Mouse (Mus musculus) MEL (cell line): ENCODE data around the gene Ccdc180. TPM values are rescaled to one million over a fixed set of nuclear protein-coding genes. Genes with fewer than 3 reads are reported as not detected.
A peak's percentile ranks its signal among the peaks of the same experiment; 100 is the strongest.

Experiments used
- DNase-seq: peaks from one replicate; pipeline ENCODE4 v3.0.0; 2011; ENCODE audit warnings: low read depth, low spot score
- H3K27ac ChIP-seq: 2 replicates; pipeline ENCODE4 v1.5.1; 2012; ENCODE audit warnings: low read depth, mild to moderate bottlenecking, control low read depth, low read length, moderate library complexity; ENCODE audit not compliant: control insufficient read depth
- H3K27me3 ChIP-seq, 2 experiments: fragments of 150-350 bp in 1 of 2; sonication (generic) in 1 of 2; 2 replicates each; pipeline ENCODE4 v1.6.1; 2012; ENCODE audit warnings: low read length in 2 of 2, mild to moderate bottlenecking in 2 of 2, improper control_type of control experiment in 1 of 2, moderate library complexity in 1 of 2; ENCODE audit not compliant: insufficient read depth in 2 of 2, control insufficient read depth in 1 of 2
- H3K36me3 ChIP-seq, 2 experiments: 2 replicates each; pipeline ENCODE4 v1.6.1; 2012 to 2014; ENCODE audit warnings: low read length in 2 of 2, improper control_type of control experiment in 1 of 2, inconsistent platforms in 1 of 2, mild to moderate bottlenecking in 1 of 2; ENCODE audit not compliant: insufficient read depth in 2 of 2, control insufficient read depth in 1 of 2
- H3K4me1 ChIP-seq, 2 experiments: fragments of 150-350 bp in 1 of 2; sonication (generic) in 1 of 2; 2 replicates each; pipeline ENCODE4 v1.6.1; 2012; ENCODE audit warnings: low read length in 2 of 2, improper control_type of control experiment in 1 of 2, mild to moderate bottlenecking in 1 of 2; ENCODE audit not compliant: insufficient read depth in 2 of 2, control insufficient read depth in 1 of 2
- H3K4me3 ChIP-seq, 2 experiments: fragments of 150-350 bp in 1 of 2; sonication (generic) in 1 of 2; 2 replicates each; pipeline ENCODE4 v1.5.1; 2012; ENCODE audit warnings: low read depth in 2 of 2, low read length in 2 of 2, mild to moderate bottlenecking in 2 of 2, moderate library complexity in 2 of 2, control low read depth in 1 of 2, improper control_type of control experiment in 1 of 2; ENCODE audit not compliant: control insufficient read depth in 1 of 2, insufficient read depth in 1 of 2
- H3K79me2 ChIP-seq: 2 replicates; pipeline ENCODE4 v1.6.1; 2012; ENCODE audit warnings: mild to moderate bottlenecking, low read length, moderate library complexity; ENCODE audit not compliant: control insufficient read depth, poor library complexity, insufficient read depth
- H3K9ac ChIP-seq: 2 replicates; pipeline ENCODE4 v1.6.1; 2012; ENCODE audit warnings: low read depth, mild to moderate bottlenecking, control low read depth, low read length, moderate library complexity; ENCODE audit not compliant: control insufficient read depth, poor library complexity, severe bottlenecking
- H3K9me3 ChIP-seq: fragments of 150-350 bp; sonication (generic); replicated peaks from 2 replicates; pipeline ENCODE4 v1.6.1; 2012; ENCODE audit warnings: mild to moderate bottlenecking, low read length, improper control_type of control experiment, moderate library complexity; ENCODE audit not compliant: insufficient read depth
- CHD2 ChIP-seq: IDR thresholded peaks from 2 replicates; pipeline ENCODE4 v1.6.1; 2011; ENCODE audit warnings: low read length, improper control_type of control experiment
- E2F4 ChIP-seq: IDR thresholded peaks from 2 replicates; pipeline ENCODE4 v1.6.1; 2011; ENCODE audit warnings: low read depth, low read length, improper control_type of control experiment, borderline replicate concordance
- ELF1 ChIP-seq: IDR thresholded peaks from 2 replicates; pipeline ENCODE4 v1.6.1; 2014; ENCODE audit warnings: low read depth, mild to moderate bottlenecking, inconsistent platforms, low read length, improper control_type of control experiment, moderate library complexity
- ETS1 ChIP-seq: IDR thresholded peaks from 2 replicates; pipeline ENCODE4 v1.6.1; 2012; ENCODE audit warnings: low read depth, mild to moderate bottlenecking, inconsistent platforms, low read length, improper control_type of control experiment, moderate library complexity
- GABPA ChIP-seq: IDR thresholded peaks from 2 replicates; pipeline ENCODE4 v1.6.1; 2012; ENCODE audit warnings: low read depth, mild to moderate bottlenecking, inconsistent platforms, low read length, improper control_type of control experiment, moderate library complexity
- GATA1 ChIP-seq: IDR thresholded peaks from 2 replicates; pipeline ENCODE4 v1.6.1; 2011; ENCODE audit warnings: low read depth, low read length, improper control_type of control experiment
- HCFC1 ChIP-seq: IDR thresholded peaks from 2 replicates; pipeline ENCODE4 v1.6.1; 2012; ENCODE audit warnings: low read depth, mild to moderate bottlenecking, inconsistent platforms, low read length, improper control_type of control experiment, moderate library complexity
- JUND ChIP-seq: IDR thresholded peaks from 2 replicates; pipeline ENCODE4 v1.6.1; 2011; ENCODE audit warnings: low read depth, mild to moderate bottlenecking, improper control_type of control experiment, low read length
- KAT2A ChIP-seq: conservative IDR thresholded peaks from 2 replicates; pipeline ENCODE4 v1.6.1; 2012; ENCODE audit warnings: low read depth, low read length, improper control_type of control experiment, inconsistent platforms
- MAFK ChIP-seq: IDR thresholded peaks from 2 replicates; pipeline ENCODE4 v1.6.1; 2011; ENCODE audit warnings: low read depth, mild to moderate bottlenecking, low read length, improper control_type of control experiment, borderline replicate concordance
- MAX ChIP-seq: IDR thresholded peaks from 2 replicates; pipeline ENCODE4 v1.6.1; 2011; ENCODE audit warnings: low read length, improper control_type of control experiment
- MAZ ChIP-seq: IDR thresholded peaks from 2 replicates; pipeline ENCODE4 v1.6.1; 2012; ENCODE audit warnings: low read depth, mild to moderate bottlenecking, inconsistent platforms, low read length, improper control_type of control experiment
- MEF2A ChIP-seq: IDR thresholded peaks from 2 replicates; pipeline ENCODE4 v1.6.1; 2014; ENCODE audit warnings: low read depth, mild to moderate bottlenecking, inconsistent platforms, low read length, improper control_type of control experiment; ENCODE audit not compliant: poor library complexity, insufficient replicate concordance, severe bottlenecking; ENCODE audit errors: extremely low read depth
- MXI1 ChIP-seq: IDR thresholded peaks from 2 replicates; pipeline ENCODE4 v1.6.1; 2011; ENCODE audit warnings: mild to moderate bottlenecking, low read depth, low read length, improper control_type of control experiment
- MYC ChIP-seq: IDR thresholded peaks from 2 replicates; pipeline ENCODE4 v1.6.1; 2011; ENCODE audit warnings: low read depth, mild to moderate bottlenecking, low read length, improper control_type of control experiment, moderate library complexity
- NELFE ChIP-seq: IDR thresholded peaks from 2 replicates; pipeline ENCODE4 v1.6.1; 2011; ENCODE audit warnings: low read depth, low read length, improper control_type of control experiment
- POLR2A ChIP-seq, 2 experiments: IDR thresholded peaks; 2 replicates each; pipeline ENCODE4 v1.6.1; 2011 to 2012; ENCODE audit warnings: low read length in 2 of 2, mild to moderate bottlenecking in 2 of 2, control low read depth in 1 of 2, improper control_type of control experiment in 1 of 2, low read depth in 1 of 2, moderate library complexity in 1 of 2; ENCODE audit not compliant: control insufficient read depth in 1 of 2, insufficient read depth in 1 of 2, poor library complexity in 1 of 2
- POLR2AphosphoS2 ChIP-seq: IDR thresholded peaks from 2 replicates; pipeline ENCODE4 v1.6.1; 2011; ENCODE audit warnings: low read length, improper control_type of control experiment
- RAD21 ChIP-seq: IDR thresholded peaks from 2 replicates; pipeline ENCODE4 v1.6.1; 2011; ENCODE audit warnings: mild to moderate bottlenecking, low read depth, low read length, improper control_type of control experiment
- SMC3 ChIP-seq: IDR thresholded peaks from 2 replicates; pipeline ENCODE4 v1.6.1; 2011; ENCODE audit warnings: low read depth, low read length, improper control_type of control experiment
- TAL1 ChIP-seq: IDR thresholded peaks from 2 replicates; pipeline ENCODE4 v1.6.1; 2012; ENCODE audit warnings: mild to moderate bottlenecking, inconsistent platforms, low read length, moderate library complexity, mixed read lengths
- UBTF ChIP-seq: IDR thresholded peaks from 2 replicates; pipeline ENCODE4 v1.6.1; 2012; ENCODE audit warnings: low read depth, mild to moderate bottlenecking, inconsistent platforms, low read length, improper control_type of control experiment, moderate library complexity, borderline replicate concordance; ENCODE audit not compliant: insufficient read depth
- ZC3H11A ChIP-seq: IDR thresholded peaks from 2 replicates; pipeline ENCODE4 v1.6.1; 2012; ENCODE audit warnings: low read depth, mild to moderate bottlenecking, inconsistent platforms, low read length, improper control_type of control experiment
- polyA plus RNA-seq, 2 experiments: library from polyadenylated mRNA; stranded (reverse) in 1 of 2; unstranded in 1 of 2; fragments of >175 nt in 1 of 2; fragments of >200 nt in 1 of 2; gene quantifications; 2 replicates each; pipeline versions ENCODE4 v1.2.1 to v1.2.4; 2012; ENCODE audit warnings: low replicate concordance in 2 of 2, low read depth in 1 of 2; ENCODE audit not compliant: insufficient read length in 2 of 2, insufficient read depth in 1 of 2, missing spikeins in 1 of 2
- total RNA-seq: library from RNA; depleted of rRNA; stranded (reverse); fragments of 300-350 nt; gene quantifications from 2 replicates; pipeline ENCODE4 v1.2.3, GENCODE M21; 2012

The Ccdc180 gene
- total and polyA plus RNA-seq, 3 experiments = 0.08 to 0.31 TPM; not detected in 1

DNA sequence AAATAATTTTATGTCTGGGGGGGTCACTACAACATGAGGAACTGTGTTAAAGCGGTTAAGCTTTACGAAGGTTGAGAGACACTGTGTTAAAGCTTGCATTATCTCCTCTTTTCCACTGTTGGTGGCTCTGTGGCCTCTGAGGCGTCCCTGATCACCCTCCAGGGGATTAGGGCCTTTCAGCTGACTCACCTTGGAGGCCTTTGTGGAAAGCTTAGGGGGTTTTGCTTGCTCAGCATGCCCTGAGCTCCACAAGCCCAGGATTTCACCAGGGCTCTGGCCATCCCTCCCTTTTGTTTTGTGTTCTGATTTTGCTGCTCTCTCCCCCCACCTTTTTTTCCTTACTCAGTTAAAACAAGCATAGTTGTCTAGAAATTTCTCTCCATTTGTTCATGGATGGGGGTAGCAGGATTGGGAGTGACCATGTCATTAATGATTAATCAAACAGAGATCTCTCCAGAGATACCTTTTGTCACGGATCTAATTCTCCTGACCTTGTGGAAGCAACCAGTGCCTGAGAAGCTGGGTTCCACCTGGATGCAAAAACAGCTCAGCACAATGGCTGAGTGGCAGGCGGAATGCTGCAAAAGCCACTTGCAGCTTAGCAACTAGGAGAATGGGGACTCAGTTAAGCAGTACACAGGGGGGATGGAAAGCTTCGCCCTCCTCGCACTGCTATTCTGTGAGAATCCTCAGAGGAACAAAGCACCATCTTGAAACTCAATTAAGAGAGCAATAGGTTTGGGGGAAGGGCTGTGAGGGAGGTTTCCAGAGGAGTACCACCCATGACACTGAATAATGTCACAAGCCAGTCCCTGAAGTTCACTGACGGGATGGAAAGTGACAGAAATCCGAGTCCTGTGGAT lies 77.6 kb downstream of the Ccdc180 start:
- peaks cover 0 to 2% of the 10 kb centered on the region in 2 experiments; a peak in 1 of 4 replicates for H3K27me3 ChIP-seq
- peaks cover 0 to 15% of the 10 kb centered on the region in 2 experiments; a peak in 2 of 4 replicates for H3K36me3 ChIP-seq
- H3K27ac ChIP-seq = no peak overlapping the region
- no peak for TF ChIP-seq POLR2A (IDR thresholded peaks at IDR 0.05; ENCODE audit: control insufficient read depth in 1 of 2, insufficient read depth in 1 of 2, low read depth in 1 of 2, low read length in 2 of 2, poor library complexity in 1 of 2)
- no peak for TF ChIP-seq KAT2A
- TF ChIP-seq MYC = no peak
- no peak for TF ChIP-seq GABPA
- no peak for TF ChIP-seq POLR2AphosphoS2
- no peak for TF ChIP-seq CHD2
- TF ChIP-seq MAX = no peak
- TF ChIP-seq, all 39 proteins: peak for 0
- Histone ChIP-seq H3K4me3 (no peak overlapping the region), H3K9me3 (no peaks in the 10 kb centered on the region), H3K79me2 (no peaks in the 10 kb centered on the region), H3K4me1 (peaks cover 0 to 21% of the 10 kb centered on the region in 2 experiments), H3K9ac (no peak overlapping the region)
- no peak for DNase-seq

DNA sequence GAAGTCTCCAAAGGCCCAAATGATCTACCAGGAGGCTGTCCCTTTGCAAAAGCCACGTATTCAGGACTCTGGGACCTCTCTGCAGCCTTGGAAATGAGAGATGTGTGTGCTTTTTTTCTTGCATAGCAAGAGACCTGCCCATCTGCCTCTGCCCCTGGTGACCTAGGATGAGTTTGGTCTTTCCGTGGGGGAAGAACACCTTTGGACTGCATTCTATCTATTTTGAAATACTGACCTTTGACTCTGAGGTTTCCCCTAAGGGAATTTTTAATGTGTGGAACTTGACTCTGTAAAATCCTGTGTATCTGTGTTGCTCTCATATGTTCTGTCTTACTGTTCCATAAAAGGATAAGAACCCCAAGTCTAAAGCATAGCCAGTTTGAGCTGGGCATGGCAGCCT lies 78.9 kb downstream of the Ccdc180 start:
- no peak for DNase-seq
- H3K4me3 ChIP-seq = no peak overlapping the region
- H3K27me3 ChIP-seq = no peaks in the 10 kb centered on the region

DNA sequence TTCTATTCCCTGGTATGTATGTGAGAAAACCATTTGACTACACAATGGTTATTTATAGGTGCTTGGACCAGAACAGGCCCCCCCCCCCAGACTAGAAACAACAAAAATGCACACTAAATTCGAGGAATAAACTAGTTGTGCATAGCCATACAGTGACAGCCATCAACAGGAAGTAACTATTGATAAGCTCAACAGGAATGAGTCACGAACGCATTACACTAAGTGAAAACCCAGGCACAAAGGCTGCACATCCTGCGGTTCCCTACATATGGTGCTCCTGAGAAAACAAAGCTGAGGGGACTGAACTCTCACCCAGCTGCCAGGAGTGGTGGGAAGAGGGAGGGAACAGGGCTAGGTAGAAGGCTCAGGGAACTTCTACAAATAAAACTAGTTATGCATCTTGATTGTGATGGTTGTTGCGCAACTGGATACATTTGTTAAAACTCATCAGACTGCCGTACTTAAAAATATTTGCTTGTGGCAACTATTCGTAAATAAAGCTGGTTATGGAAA lies 80.0 kb downstream of the Ccdc180 start:
- Histone ChIP-seq H3K27ac (no peak overlapping the region), H3K4me1 (peaks cover 4 to 19% of the 10 kb centered on the region in 2 experiments)

More for the DNA sequence above, 78.9 kb downstream of the Ccdc180 start:
- H3K9ac ChIP-seq = no peak overlapping the region
- no peak overlapping the region for H3K27ac ChIP-seq
- H3K79me2 ChIP-seq = no peaks in the 10 kb centered on the region
- H3K36me3 ChIP-seq = peaks cover 0 to 18% of the 10 kb centered on the region in 2 experiments; a peak in 2 of 4 replicates
- no peaks in the 10 kb centered on the region for H3K9me3 ChIP-seq
- TF ChIP-seq MAZ (no peak), ZC3H11A (no peak), ETS1 (no peak), MYC (no peak), UBTF (no peak), SMC3 (no peak), MAFK (no peak), GATA1 (no peak), NELFE (no peak), ELF1 (no peak)
- peaks cover 4 to 24% of the 10 kb centered on the region in 2 experiments for H3K4me1 ChIP-seq

More for the DNA sequence above, 80.0 kb downstream of the Ccdc180 start:
- Histone ChIP-seq H3K36me3 (peaks cover 0 to 18% of the 10 kb centered on the region in 2 experiments; a peak in 2 of 4 replicates), H3K79me2 (no peaks in the 10 kb centered on the region), H3K27me3 (no peaks in the 10 kb centered on the region), H3K4me3 (no peak overlapping the region), H3K9me3 (no peaks in the 10 kb centered on the region), H3K9ac (no peak overlapping the region)
- DNase-seq = peak; percentile 52
- 0 out of 2 replicates have a peak, but pooled peaks have one; percentile 25 for TF ChIP-seq ETS1
- TF ChIP-seq HCFC1 = no peak
- TF ChIP-seq TAL1 = no peak
- TF ChIP-seq MXI1 = no peak
- no peak for TF ChIP-seq MAX
- TF ChIP-seq MEF2A = no peak
- TF ChIP-seq GATA1 = peak; percentile 61
- no peak for TF ChIP-seq MYC
- no peak for TF ChIP-seq JUND
- TF ChIP-seq RAD21 = no peak
- no peak for TF ChIP-seq MAFK
- no peak for TF ChIP-seq E2F4
- no peak for TF ChIP-seq ELF1
